Mouse (Mus musculus) spleen, adult 2 months (tissue): ENCODE measurements at regions not wholly inside any gene's neighbourhood (a gene's known extent, or its start where the extent isn't known, plus 50 kb on each side); places are given as distances from the start of the nearest gene placed in this dataset.

Experiments
- DNase-seq, 2 experiments: peaks; one replicate each; pipeline versions ENCODE4 v3.0.0 to v3.0.0-alpha.2; 2012 to 2021; ENCODE audit warnings: low spot score in 2 of 2, low read depth in 1 of 2
- H3K27ac ChIP-seq: fragments of 200-500 bp; 2 replicates; pipeline ENCODE4 v1.5.1; 2012; ENCODE audit warnings: low read length, inconsistent platforms; ENCODE audit not compliant: insufficient read depth
- H3K27me3 ChIP-seq: fragments of 200-500 bp; 2 replicates; pipeline ENCODE4 v1.6.1; 2012; ENCODE audit warnings: mild to moderate bottlenecking, moderate library complexity, low read length, inconsistent platforms; ENCODE audit not compliant: control insufficient read depth, insufficient read depth
- H3K36me3 ChIP-seq: fragments of 200-500 bp; 2 replicates; pipeline ENCODE4 v1.6.1; 2012; ENCODE audit warnings: mild to moderate bottlenecking, low read length, inconsistent platforms; ENCODE audit not compliant: control insufficient read depth, insufficient read depth
- H3K4me1 ChIP-seq: fragments of 200-500 bp; 2 replicates; pipeline ENCODE4 v1.6.1; 2011; ENCODE audit warnings: inconsistent platforms; ENCODE audit not compliant: control insufficient read depth, insufficient read depth, insufficient read length
- H3K4me3 ChIP-seq: fragments of 200-500 bp; 2 replicates; pipeline ENCODE4 v1.5.1; 2011; ENCODE audit warnings: mild to moderate bottlenecking, inconsistent platforms; ENCODE audit not compliant: insufficient read depth, insufficient read length; ENCODE audit errors: extremely low read depth
- CTCF ChIP-seq: fragments of 200-500 bp; IDR thresholded peaks from 2 replicates; pipeline ENCODE4 v1.5.1; 2011; ENCODE audit warnings: mild to moderate bottlenecking, inconsistent platforms; ENCODE audit not compliant: insufficient read depth, insufficient read length, insufficient replicate concordance; ENCODE audit errors: extremely low read depth
- POLR2A ChIP-seq: fragments of 200-500 bp; IDR thresholded peaks from 2 replicates; pipeline ENCODE4 v1.6.1; 2011; ENCODE audit warnings: low read depth, low read length, inconsistent platforms
- whole genome bisulfite sequencing: fragments of 180-500 bp; shearing (Covaris S2); methylation state at CpG from one replicate; pipeline ENCODE4 v1.1.7; 2018; 5-methylcytosine and 5-hydroxymethylcytosine counted together

DNA sequence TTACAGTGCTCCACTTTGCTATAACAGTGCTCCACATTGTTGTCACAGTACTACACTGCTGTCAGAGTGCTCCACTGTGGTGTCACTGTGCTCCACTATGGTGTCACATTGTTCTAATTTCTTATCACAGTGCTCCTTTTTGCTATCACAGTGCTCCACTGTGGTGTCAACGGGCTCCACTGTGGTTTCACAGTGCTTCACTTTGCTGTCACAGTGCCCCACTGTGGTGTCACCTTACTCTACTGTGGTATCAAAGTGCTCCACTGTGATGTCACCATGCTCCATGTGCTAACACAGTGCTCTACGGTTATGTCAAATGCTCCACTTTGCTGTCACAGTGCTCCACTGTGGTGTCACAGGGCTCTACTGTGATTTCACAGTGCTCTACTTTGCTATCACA lies 72.6 kb upstream of the Trpm1 start:
- no peaks in the 10 kb centered on the region for H3K4me1 ChIP-seq
- no peak overlapping the region for H3K4me3 ChIP-seq
- no peak overlapping the region for H3K27ac ChIP-seq
- H3K27me3 ChIP-seq, result no peaks in the 10 kb centered on the region
- TF ChIP-seq POLR2A, result no peak
- TF ChIP-seq CTCF, result no peak
- no peaks in the 10 kb centered on the region for H3K36me3 ChIP-seq
- 84% methylated on average over 2 of the region's 2 CpGs for WGBS
- DNase-seq, result no peak

DNA sequence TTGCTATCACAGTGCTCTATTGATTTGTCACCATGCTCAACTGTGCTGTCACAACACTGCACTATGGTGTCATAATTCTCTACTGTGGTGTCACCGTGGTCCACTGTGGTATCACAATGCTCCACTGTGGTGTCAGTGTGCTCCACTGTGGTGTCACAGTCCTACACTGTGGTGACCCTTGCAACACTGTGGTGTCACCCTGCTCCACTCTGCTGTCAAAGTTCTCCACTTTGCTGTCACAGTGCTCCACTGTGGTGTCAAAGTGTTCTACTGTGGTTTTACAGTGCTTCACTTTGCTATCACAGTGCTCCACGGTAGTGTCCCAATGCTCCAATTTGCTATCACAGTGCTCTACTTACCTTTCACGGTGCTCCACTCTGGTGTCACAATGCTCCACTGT lies 74.3 kb upstream of the Trpm1 start:
- TF ChIP-seq POLR2A (no peak), CTCF (no peak)
- 92% methylated on average over 3 of the region's 3 CpGs for WGBS
- no peak for DNase-seq
- no peaks in the 10 kb centered on the region for H3K4me1 ChIP-seq
- H3K4me3 ChIP-seq, result no peak overlapping the region
- H3K36me3 ChIP-seq, result no peaks in the 10 kb centered on the region
- no peak overlapping the region for H3K27ac ChIP-seq
- H3K27me3 ChIP-seq, result no peaks in the 10 kb centered on the region

DNA sequence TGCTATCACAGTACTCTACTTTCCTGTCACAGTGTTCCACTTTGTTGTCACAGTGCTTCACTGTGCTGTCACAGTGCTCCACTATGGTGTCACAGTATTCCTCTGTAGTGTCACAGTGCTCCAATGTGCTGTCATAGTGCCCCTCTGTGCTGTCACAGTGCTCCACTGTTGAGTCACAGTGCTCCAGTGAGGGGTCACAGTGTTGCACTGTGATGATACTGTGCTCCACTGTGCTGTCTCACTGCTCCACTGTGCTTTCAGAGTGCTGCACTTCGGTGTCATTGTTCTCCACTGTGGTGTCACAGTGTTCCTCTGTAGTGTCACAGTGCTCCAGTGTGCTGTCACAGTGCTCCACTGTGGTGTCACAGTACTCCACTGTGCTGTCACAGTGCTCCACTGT lies 75.0 kb upstream of the Trpm1 start:
- TF ChIP-seq POLR2A, result no peak
- TF ChIP-seq CTCF, result no peak
- no peaks in the 10 kb centered on the region for H3K27me3 ChIP-seq
- WGBS, result 77% methylated on average over 1 of the region's 1 CpGs
- no peak overlapping the region for H3K4me3 ChIP-seq
- peak in 1 of 2 experiments; percentile 0 for DNase-seq
- H3K4me1 ChIP-seq, result no peaks in the 10 kb centered on the region
- H3K27ac ChIP-seq, result no peak overlapping the region
- no peaks in the 10 kb centered on the region for H3K36me3 ChIP-seq

DNA sequence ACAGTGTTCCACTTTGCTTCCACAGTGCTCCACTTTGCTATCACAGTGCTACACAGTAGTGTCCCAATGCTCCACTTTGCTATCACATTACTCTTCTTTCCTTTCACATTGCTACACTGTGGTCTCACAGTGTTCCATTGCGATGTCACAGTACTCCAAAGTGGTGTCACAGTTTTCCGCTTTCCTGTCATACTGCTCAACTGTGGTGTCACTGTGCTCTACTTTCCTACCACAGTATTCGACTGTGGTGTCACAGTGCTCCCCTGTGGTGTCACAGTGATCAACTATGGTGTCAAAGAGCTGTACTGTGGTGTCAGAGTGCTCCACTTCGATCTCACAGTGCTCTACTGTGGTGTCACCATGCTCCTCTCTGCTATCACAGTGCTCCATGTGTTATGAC lies 76.1 kb upstream of the Trpm1 start:
- Histone ChIP-seq H3K27ac (no peak overlapping the region), H3K27me3 (no peaks in the 10 kb centered on the region), H3K4me3 (no peak overlapping the region), H3K36me3 (no peaks in the 10 kb centered on the region), H3K4me1 (no peaks in the 10 kb centered on the region)
- peak; percentile 38; the same call in 1 of the 2 replicates for TF ChIP-seq CTCF
- TF ChIP-seq POLR2A, result no peak
- 70% methylated on average over 4 of the region's 4 CpGs for WGBS
- DNase-seq, result peak in 1 of 2 experiments; percentile 54

DNA sequence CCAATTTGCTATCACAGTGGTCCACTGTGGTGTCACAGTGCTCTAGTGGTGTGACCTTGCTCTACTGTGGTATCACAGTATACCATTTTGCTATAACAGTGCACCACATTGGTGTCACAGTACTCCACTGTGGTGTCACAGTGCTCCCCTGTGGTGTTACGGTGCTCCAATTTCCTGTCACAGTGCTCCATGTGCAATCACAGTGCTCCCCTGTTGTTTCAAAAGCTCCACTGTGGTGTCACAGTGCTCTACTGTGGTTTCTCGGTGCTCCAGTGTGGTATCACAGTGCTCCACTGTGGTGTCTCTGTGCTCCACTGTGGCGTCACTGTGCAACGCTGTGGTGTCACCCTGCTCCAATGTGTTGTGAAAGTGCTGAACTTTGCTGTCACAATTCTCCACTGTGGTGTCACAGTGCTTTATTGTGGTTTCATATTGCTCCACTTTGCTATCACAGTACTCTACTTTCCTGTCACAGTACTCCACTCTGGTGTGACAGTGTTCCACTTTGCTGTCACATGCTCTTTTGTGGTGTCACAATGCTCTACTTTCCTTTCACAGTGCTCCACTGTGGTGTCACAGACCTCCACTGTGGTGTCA lies 76.8 kb upstream of the Trpm1 start:
- no peak overlapping the region for H3K4me3 ChIP-seq
- 75% methylated on average over 4 of the region's 4 CpGs for WGBS
- H3K27ac ChIP-seq, result no peak overlapping the region
- H3K4me1 ChIP-seq, result no peaks in the 10 kb centered on the region
- DNase-seq, result no peak
- no peaks in the 10 kb centered on the region for H3K36me3 ChIP-seq
- no peaks in the 10 kb centered on the region for H3K27me3 ChIP-seq
- TF ChIP-seq CTCF (no peak), POLR2A (no peak)

DNA sequence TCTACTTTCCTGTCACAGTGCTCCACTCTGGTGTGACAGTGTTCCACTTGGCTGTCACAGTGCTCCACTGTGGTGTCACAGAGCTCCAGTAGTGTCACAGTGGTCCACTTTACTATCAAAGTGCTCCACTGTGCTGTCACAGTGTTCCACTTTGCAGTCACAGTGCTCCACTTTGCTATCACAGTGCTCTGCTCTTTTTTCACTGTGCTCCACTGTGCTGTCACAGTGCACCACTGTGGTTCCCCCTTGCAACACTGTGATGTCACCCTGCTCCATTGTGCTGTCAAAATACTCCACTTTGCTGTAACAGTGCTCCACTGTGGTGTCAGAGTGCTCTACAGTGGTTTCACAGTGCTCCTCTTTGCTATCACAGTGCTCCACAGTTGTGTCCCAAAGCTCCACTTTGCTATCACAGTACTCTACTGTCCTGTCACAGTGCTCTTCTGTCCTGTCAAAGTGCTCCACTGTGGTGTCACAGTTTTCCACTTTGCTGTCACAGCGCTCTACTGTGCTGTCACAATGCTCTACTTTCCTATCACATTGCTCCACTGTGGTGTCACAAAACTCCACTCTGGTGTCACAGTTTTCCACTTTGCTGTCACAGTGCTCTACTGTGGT lies 77.8 kb upstream of the Trpm1 start:
- H3K27ac ChIP-seq, result no peak overlapping the region
- TF ChIP-seq CTCF (no peak), POLR2A (no peak)
- no peaks in the 10 kb centered on the region for H3K4me1 ChIP-seq
- no peaks in the 10 kb centered on the region for H3K36me3 ChIP-seq
- DNase-seq, result peak in 1 of 2 experiments; percentile 1
- no peaks in the 10 kb centered on the region for H3K27me3 ChIP-seq
- 97% methylated on average over 1 of the region's 1 CpGs for WGBS
- H3K4me3 ChIP-seq, result no peak overlapping the region

DNA sequence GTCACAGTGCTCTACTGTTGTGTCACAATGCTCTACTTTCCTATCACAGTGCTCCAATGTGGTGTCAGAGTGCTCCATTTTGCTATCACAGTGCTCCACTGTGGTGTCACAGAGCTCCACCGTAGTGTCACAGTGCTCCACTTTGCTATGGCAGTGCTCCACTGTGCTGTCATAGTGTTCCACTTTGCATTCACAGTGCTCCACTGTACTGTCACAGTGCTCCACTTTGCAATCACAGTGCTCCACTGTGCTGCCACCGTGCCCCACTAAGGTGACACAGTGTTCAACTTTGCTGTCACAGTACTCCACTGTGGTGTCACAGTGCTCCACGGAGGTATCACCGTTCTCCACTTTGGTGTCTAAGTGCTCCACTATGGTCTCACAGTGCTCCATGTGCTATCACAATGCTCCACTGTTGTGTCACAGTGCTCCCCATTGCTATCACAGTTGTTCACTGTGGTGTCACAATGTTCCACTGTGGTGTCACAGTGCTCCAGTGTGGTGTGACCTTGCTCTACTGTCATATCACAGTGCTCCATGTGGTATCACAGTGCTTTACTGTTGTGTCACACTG lies 78.9 kb upstream of the Trpm1 start:
- peak in 1 of 2 experiments; percentile 2 for DNase-seq
- 91% methylated on average over 4 of the region's 4 CpGs for WGBS
- no peaks in the 10 kb centered on the region for H3K27me3 ChIP-seq
- H3K4me1 ChIP-seq, result no peaks in the 10 kb centered on the region
- no peak for TF ChIP-seq POLR2A
- TF ChIP-seq CTCF, result no peak
- H3K36me3 ChIP-seq, result no peaks in the 10 kb centered on the region
- no peak overlapping the region for H3K27ac ChIP-seq
- H3K4me3 ChIP-seq, result no peak overlapping the region
